Mouse (Mus musculus) thymus, adult 2 months (tissue): ENCODE measurements around the gene Il34. TPM values are rescaled to one million over a fixed set of nuclear protein-coding genes. Genes with fewer than 3 reads are reported as not detected.

Experiments used
- DNase-seq: peaks from one replicate; pipeline ENCODE4 v3.0.0; 2021
- H3K27ac ChIP-seq: fragments of 200-500 bp; 2 replicates; pipeline ENCODE4 v1.5.1; 2012; ENCODE audit warnings: low read length, control low read depth; ENCODE audit not compliant: control insufficient read depth, insufficient read depth
- H3K27me3 ChIP-seq: fragments of 200-500 bp; 2 replicates; pipeline ENCODE4 v1.6.1; 2012; ENCODE audit warnings: mild to moderate bottlenecking, low read length, moderate library complexity, mixed read lengths; ENCODE audit not compliant: control insufficient read depth, insufficient read depth
- H3K36me3 ChIP-seq: fragments of 200-500 bp; 2 replicates; pipeline ENCODE4 v1.6.1; 2012; ENCODE audit warnings: mild to moderate bottlenecking, low read length, moderate library complexity; ENCODE audit not compliant: control insufficient read depth, insufficient read depth
- H3K4me1 ChIP-seq: fragments of 200-500 bp; replicated peaks from 2 replicates; pipeline ENCODE4 v1.6.1; 2012; ENCODE audit warnings: low read length; ENCODE audit not compliant: control insufficient read depth, insufficient read depth
- H3K4me3 ChIP-seq: fragments of 200-500 bp; 2 replicates; pipeline ENCODE4 v1.5.1; 2012; ENCODE audit warnings: mild to moderate bottlenecking, low read length, control low read depth, moderate library complexity; ENCODE audit not compliant: control insufficient read depth, insufficient read depth
- CTCF ChIP-seq: fragments of 200-500 bp; IDR thresholded peaks from 2 replicates; pipeline ENCODE4 v1.5.1; 2012; ENCODE audit warnings: mild to moderate bottlenecking, control low read depth, low read length, moderate library complexity, borderline replicate concordance; ENCODE audit not compliant: control insufficient read depth, poor library complexity, insufficient read depth; ENCODE audit errors: extremely low read depth
- POLR2A ChIP-seq: fragments of 200-500 bp; IDR thresholded peaks from 2 replicates; pipeline ENCODE4 v1.6.1; 2012; ENCODE audit warnings: mild to moderate bottlenecking, low read length, control low read depth, moderate library complexity; ENCODE audit not compliant: control insufficient read depth, poor library complexity, insufficient read depth; ENCODE audit errors: extremely low read depth
- WGBS: fragments of 180-500 bp; shearing (Covaris S2); methylation state at CpG from one replicate; pipeline ENCODE4 v1.1.7; 2018; 5-methylcytosine and 5-hydroxymethylcytosine counted together
- polyA plus RNA-seq: library from polyadenylated mRNA; depleted of rRNA; stranded (reverse); fragments of >200 nt; gene quantifications from 2 replicates; pipeline ENCODE4 v1.2.3, GENCODE M21; 2012

Il34 gene
- polyA plus RNA-seq, 1 experiment = 29.3 TPM

DNA sequence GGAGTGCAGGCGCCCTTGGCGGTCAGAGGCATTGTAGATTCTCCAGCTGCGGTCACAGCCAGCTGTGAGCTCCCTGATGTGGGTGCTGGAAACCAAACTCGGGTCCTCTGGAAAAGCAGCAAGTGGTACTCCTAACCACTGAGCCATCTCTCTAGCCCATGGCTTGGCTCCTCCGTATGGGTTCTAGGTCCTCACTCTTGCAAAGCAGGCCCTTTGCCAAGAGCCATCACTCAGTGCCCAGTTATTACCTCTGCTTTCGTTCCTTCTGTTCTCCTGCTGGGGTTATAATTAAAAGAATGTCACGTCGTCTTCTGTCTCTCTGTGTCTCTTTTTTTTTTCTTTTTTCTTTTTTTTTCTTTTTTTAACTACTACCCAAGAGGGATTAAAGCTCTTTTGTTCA, 72.7 kb downstream of the Il34 start:
- 90% methylated on average over 8 of the region's 8 CpGs for WGBS
- H3K27me3 ChIP-seq = no peaks in the 10 kb centered on the region
- no peaks in the 10 kb centered on the region for H3K36me3 ChIP-seq

DNA sequence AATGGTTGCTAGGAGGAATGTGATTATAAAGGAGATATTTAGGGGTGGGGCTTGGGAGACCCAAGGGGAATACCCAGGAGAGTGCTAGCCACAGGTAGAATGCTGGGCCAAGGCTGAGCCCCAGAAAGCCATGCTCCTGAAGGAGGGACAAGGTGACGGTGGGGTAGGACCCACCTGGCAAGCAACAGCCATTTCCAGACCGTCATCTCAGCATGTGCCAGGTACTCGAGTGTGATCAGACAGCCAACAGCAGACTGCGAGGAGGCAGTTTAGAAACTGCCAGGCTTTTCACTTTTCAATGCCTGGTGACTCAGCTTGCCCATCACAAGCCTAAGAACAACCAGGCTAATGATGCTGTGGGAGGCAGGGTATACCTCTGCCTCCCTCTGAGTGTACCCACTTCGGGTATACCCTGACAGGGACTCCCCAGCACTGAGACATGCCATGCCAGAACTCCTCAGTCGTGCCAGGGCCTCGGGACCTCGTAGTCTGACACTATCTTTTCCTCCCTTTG, 74.3 kb downstream of the Il34 start:
- no peak for DNase-seq
- H3K4me1 ChIP-seq = no peaks in the 10 kb centered on the region
- 96% methylated on average over 8 of the region's 8 CpGs for whole genome bisulfite sequencing
- no peak overlapping the region for H3K27ac ChIP-seq
- no peaks in the 10 kb centered on the region for H3K27me3 ChIP-seq
- H3K4me3 ChIP-seq = no peak overlapping the region
- no peak for TF ChIP-seq POLR2A
- no peak for TF ChIP-seq CTCF
- H3K36me3 ChIP-seq = no peaks in the 10 kb centered on the region

More for the DNA sequence above, 72.7 kb downstream of the Il34 start:
- no peak overlapping the region for H3K27ac ChIP-seq
- no peaks in the 10 kb centered on the region for H3K4me1 ChIP-seq
- no peak for DNase-seq
- no peak for TF ChIP-seq CTCF
- no peak overlapping the region for H3K4me3 ChIP-seq

DNA sequence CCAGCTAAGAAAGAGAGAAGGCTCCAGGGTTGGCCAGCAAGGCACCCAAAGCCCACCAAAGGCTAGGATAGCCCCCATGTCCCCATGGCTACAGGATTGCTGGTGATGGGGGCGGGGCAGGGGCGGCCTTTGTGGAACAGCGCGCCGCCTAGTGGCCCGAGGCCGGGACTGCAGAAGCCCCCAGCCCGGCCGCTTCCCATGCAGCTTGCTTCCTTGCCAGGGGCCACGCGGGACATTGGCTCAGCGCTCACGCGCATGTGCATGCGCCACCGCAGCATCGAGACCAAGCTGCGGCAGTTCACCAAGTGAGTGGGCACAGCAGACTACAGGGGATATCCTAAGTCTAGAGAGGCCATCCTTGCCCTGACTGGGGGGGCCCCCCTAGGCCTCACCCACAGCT, 78.8 kb downstream of the Il34 start:
- Histone ChIP-seq H3K27me3 (no peaks in the 10 kb centered on the region), H3K4me3 (no peak overlapping the region), H3K36me3 (no peaks in the 10 kb centered on the region), H3K27ac (no peak overlapping the region), H3K4me1 (peaks cover 4% of the 10 kb centered on the region)
- TF ChIP-seq POLR2A (no peak), CTCF (peak; percentile 86)
- DNase-seq = peak; percentile 58
- WGBS = 24% methylated on average over 18 of the region's 18 CpGs

DNA sequence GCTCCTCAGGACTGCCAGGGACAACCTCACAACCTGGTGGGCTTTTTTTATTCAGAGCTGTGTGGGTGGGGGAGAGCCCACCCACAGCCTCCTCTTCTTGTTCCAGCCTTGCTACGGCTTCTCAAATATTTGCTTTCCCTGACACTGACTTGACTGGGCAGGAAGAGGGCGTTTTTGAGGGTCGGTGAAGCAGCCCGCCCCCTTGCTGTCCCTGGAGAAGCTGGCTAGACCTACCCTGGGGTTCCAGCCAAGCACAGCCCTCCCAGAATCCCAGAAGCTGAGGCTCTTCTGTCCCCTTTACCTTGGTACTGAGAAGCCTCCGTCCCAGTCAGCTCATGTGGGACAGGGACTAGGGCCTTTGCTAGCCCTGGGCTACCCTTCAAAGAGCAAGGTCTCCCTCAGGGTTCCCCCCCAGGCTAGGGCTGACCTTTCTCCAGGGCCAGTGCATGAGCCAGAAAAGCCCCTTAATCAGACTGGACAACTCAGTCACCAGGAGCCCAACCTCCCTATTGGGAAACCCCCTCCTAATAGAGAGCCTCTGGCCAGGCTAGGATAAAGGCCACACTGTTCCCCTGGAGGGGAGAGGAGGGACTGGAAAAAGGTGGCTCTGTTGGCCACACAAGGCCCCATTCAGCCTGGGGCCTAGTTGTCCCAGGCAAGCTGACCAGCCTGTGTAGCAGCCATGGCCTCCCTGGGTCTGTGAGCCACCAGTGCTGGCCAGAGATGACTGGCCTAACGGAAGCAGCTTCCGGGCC, 80.5 kb downstream of the Il34 start:
- Histone ChIP-seq H3K4me1 (peaks cover 14% of the 10 kb centered on the region), H3K4me3 (no peak overlapping the region), H3K27me3 (no peaks in the 10 kb centered on the region; the same call in 1 of the 2 replicates), H3K27ac (no peak overlapping the region), H3K36me3 (no peaks in the 10 kb centered on the region)
- WGBS = 89% methylated on average over 7 of the region's 7 CpGs
- no peak for DNase-seq
- TF ChIP-seq POLR2A (no peak), CTCF (no peak)

DNA sequence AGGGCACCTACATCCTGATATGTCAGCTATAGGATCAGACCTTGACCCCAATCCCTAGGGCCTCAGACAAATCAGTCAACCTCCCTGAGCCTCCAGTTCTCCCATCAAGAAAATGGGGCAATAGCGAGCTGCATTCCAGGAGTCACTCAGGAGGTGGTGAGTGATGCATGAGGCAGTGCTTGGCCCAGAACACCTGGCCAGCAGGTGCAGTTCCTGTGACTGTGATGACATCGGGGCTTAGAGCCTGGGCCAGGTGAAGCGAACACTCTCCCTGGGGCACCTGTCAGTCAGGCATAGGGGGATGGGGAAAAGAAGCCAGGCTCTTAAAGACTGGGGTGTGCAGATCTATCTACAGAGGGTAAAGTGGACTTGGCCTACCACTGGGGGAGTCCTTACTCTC, 81.2 kb downstream of the Il34 start:
- Histone ChIP-seq H3K36me3 (no peaks in the 10 kb centered on the region), H3K27me3 (no peaks in the 10 kb centered on the region; the same call in 1 of the 2 replicates), H3K4me3 (no peak overlapping the region), H3K27ac (no peak overlapping the region), H3K4me1 (peaks cover 17% of the 10 kb centered on the region)
- 93% methylated on average over 3 of the region's 3 CpGs for WGBS
- no peak for TF ChIP-seq CTCF
- TF ChIP-seq POLR2A = no peak
- DNase-seq = no peak

DNA sequence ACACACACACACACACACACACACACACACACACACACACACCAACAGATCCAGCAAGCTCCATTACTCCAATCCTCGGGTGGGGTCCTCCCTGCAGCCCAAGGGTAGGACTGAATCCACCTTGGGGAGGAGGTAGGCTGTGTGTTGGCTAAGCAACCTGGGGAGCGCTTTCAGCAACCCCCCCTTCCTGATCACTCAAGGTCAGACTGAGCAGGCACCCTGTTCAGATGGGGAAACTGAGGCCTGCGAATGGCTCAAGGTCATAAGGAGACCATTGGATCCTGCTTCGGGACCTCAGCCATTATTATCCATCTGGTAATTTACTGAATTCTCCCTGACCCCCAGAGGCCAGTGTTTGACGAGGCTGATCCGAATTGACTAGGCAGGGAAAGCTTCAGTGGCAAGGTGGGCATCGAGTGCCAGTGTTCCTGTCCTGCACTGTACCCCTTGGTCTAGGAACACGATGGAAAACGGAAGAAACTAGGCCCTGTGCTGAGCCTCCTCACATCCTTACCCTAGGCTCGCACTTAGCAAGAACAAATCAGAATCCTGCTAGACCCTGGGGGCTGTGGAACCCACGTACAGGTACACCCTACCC, 83.2 kb downstream of the Il34 start:
- TF ChIP-seq POLR2A = no peak
- no peak for TF ChIP-seq CTCF
- Histone ChIP-seq H3K27me3 (no peaks in the 10 kb centered on the region; the same call in 1 of the 2 replicates), H3K36me3 (no peaks in the 10 kb centered on the region), H3K27ac (no peak overlapping the region), H3K4me3 (0 out of 2 replicates have a peak overlapping the region, but pooled peaks have one; percentile 34), H3K4me1 (peaks cover 24% of the 10 kb centered on the region)
- WGBS = 82% methylated on average over 11 of the region's 11 CpGs
- no peak for DNase-seq
